Comparison of ENCODE assay signal across 8 mouse cellular contexts in genomic region chr7:82923220-82924071, GRCm38 (mm10). TPM values are rescaled to one million over a fixed set of nuclear protein-coding genes. Genes with fewer than 3 reads are reported as not detected.
DNase-seq lines count a peak whose midpoint lies in the region.

No protein-coding gene starts in this region.

- peak; percentile 20 to 33 for DNase-seq in heart, adult 18-20 months
- DNase-seq in heart, postnatal 25 days (ENCODE audit: low spot score) = no peak
- peak; percentile 72 for DNase-seq in brain, embryonic 18.5 days (ENCODE audit: low read depth, low spot score)
- peak; percentile 31 to 64 for DNase-seq in frontal cortex, postnatal 25 days (ENCODE audit: low spot score in 2 of 2)
- peak; percentile 82 to 97 for DNase-seq in left cerebral cortex, postnatal 25 days (ENCODE audit: low spot score in 2 of 2)
- DNase-seq in natural killer cell, adult 2 months (ENCODE audit: low spot score in 2 of 2) = no peak
- DNase-seq in thymus, postnatal 0 days (ENCODE audit: low spot score) = no peak
- DNase-seq in urinary bladder, postnatal 14 days (ENCODE audit: low spot score) = no peak

- intact Hi-C loops in heart, postnatal 25 days (cut with DNase I) = no loop called here
- intact Hi-C loops in left cerebral cortex, postnatal 25 days (cut with DNase I) = loop anchor here (1.0 to 5.0 kb wide), 7 partner anchors 9 to 458 kb away; no protein-coding TSS in a partner anchor

RNA-seq across cellular contexts. Expression of gene Mex3b, which starts 56.3 kb away (rescaled TPM):
- total RNA-seq in heart, adult 18-20 months (2021) = 1 to 10 TPM; 1.2 to 1.3 TPM
- total RNA-seq in heart, postnatal 25 days (2021) = 1 to 10 TPM; 1.6 to 2.5 TPM
- total RNA-seq in left cerebral cortex, postnatal 25 days (2021) = 10 to 100 TPM; 23.3 to 29.2 TPM
- 9.5 and 10.1 TPM in 2 replicates for polyA plus RNA-seq in thymus, postnatal 0 days (2015; fragmentation: Nextera tagmentation; extraction: Ambion mirVana)

Comparison
In these comparisons a context has a peak if more than half of its experiments do, and no peak if none do; other contexts are left out.
1. DNase-seq: peak in heart, adult 18-20 months (2 of 2), brain, embryonic 18.5 days (single experiment), frontal cortex, postnatal 25 days (2 of 2) and left cerebral cortex, postnatal 25 days (2 of 2); none in heart, postnatal 25 days (single experiment), natural killer cell, adult 2 months (0 of 2), thymus, postnatal 0 days (single experiment) and urinary bladder, postnatal 14 days (single experiment).
2. RNA of gene Mex3b, which starts 56.3 kb away (total RNA-seq): 23.3 to 29.2 TPM in left cerebral cortex, postnatal 25 days; 1.6 to 2.5 TPM in heart, postnatal 25 days and 1.2 to 1.3 TPM in heart, adult 18-20 months; every median in the first group is over 4 times any median in the second.